Mouse (Mus musculus) effector memory CD4-positive, alpha-beta T cell, adult 7 months (primary cell): ENCODE measurements around the gene Vmn1r20. TPM values are rescaled to one million over a fixed set of nuclear protein-coding genes. Genes with fewer than 3 reads are reported as not detected.

Experiments used
- polyA plus RNA-seq: library from polyadenylated mRNA; unstranded; fragments of 100-300 nt; shearing (Covaris generic); gene quantifications from one replicate; pipeline ENCODE4 v1.2.1, GENCODE M21; 2017

Gene Vmn1r20
- polyA plus RNA-seq, result not detected

DNA sequence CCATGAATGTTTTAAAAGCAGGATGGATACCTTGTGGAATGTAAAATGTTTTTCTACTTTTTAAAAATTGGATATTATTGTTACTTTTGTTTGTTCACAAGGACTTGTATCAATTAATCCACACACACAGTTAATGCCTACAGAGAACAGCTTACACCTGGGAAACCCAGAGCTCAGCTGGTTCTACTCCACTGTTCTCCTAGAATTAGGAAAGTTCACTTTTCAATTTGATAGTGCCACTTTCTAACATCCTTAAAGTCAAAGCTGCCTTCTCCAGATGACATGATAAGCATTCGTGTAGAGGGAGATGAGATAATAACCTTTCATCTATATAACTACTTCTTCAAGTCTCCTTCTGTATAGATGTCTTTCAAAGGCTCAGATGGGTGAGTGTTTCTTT is at the start of gene Vmn1r20:
Vmn1r20 (plus strand) TSS at position 301 of the 400 bp plus-strand sequence.

DNA sequence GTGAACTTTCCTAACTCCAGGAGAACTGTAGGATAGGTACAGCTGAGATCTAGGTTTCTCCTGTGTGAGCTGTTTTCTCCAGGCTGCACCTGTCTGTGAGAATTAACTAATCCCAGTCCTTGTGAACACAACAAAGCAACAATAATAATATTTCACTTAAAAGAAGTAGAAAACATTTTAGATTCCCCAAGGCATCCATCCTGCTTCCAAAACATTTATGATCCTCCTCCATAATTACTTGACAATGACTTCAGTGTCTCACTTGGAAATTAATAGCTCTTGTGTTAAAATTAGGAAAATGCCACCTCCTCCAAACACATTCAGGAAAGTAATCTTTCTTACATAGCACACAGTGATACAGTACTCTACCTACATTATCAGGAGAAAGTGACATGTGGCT is 33.0 kb upstream of the Vmn1r20 start, which contains the start of gene Vmn1r18:
Vmn1r18 (minus strand) TSS at position 101 of the 400 bp plus-strand sequence.

DNA sequence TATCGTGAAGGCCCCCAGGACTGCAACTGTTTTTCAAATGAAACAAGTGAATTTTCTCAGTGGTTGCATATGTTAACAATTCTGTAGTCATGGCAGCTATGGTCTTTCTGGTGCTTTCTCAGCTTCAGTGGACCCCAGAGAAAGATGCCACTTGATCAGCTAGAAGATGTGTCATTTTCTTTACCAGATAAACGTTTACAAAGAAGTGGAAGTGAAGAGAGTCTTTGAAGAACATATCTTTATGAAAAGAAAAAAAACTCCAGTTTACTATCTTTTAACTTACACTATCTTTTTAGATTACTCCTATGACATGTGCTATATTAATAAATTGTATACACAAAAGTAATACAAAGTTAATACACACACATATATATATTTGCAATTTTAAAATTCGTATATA is 25.2 kb upstream of the Vmn1r20 start, which contains the start of gene Vmn1r19:
Vmn1r19 (plus strand) TSS at position 301 of the 400 bp plus-strand sequence.

Other genes starting within 250 kb of the Vmn1r20 start
- gene Vmn1r13, start 225.6 kb upstream of the Vmn1r20 start, polyA plus RNA-seq, result 1.1 TPM
- gene Vmn1r14, start 197.2 kb upstream of the Vmn1r20 start, polyA plus RNA-seq, result not detected
- gene Vmn1r15, start 171.0 kb upstream of the Vmn1r20 start, polyA plus RNA-seq, result not detected
- gene Vmn1r16, start 99.4 kb upstream of the Vmn1r20 start, polyA plus RNA-seq, result not detected
- gene Vmn1r17, start 65.2 kb upstream of the Vmn1r20 start, polyA plus RNA-seq, result not detected
- gene Vmn1r18, start 33.1 kb upstream of the Vmn1r20 start, polyA plus RNA-seq, result not detected
- not detected for gene Vmn1r19, start 25.1 kb upstream of the Vmn1r20 start, polyA plus RNA-seq
- gene Ppm1k, start 106.5 kb downstream of the Vmn1r20 start, polyA plus RNA-seq, result 12.8 TPM
- 24.0 TPM for gene Herc6, start 152.1 kb downstream of the Vmn1r20 start, polyA plus RNA-seq